Mouse (Mus musculus) NIH3T3 (cell line): Measurements from ENCODE around the gene Mrps14.
A peak's percentile ranks its signal among the peaks of the same experiment; 100 is the strongest.

Experiments
- DNase-seq: peaks from one replicate; pipeline ENCODE4 v3.0.0-alpha.2; 2012; ENCODE audit warnings: low read depth

Mrps14 gene

GRCm38 (mm10) chr1:160194529-160195336 is at the start of gene Mrps14:
Gene Mrps14, plus strand, starts transcription at chr1:160195215.
- DNase-seq: peak; percentile 99

- DNase-seq: no peak
Observed at GRCm38 (mm10) chr1:160145606-160146005, 49.4 kb upstream of the Mrps14 start.

- DNase-seq: no peak
Observed at GRCm38 (mm10) chr1:160147274-160147673, 47.7 kb upstream of the Mrps14 start.

- peak; percentile 56 for DNase-seq
Observed at GRCm38 (mm10) chr1:160149291-160149906, 45.6 kb upstream of the Mrps14 start.

DNA sequence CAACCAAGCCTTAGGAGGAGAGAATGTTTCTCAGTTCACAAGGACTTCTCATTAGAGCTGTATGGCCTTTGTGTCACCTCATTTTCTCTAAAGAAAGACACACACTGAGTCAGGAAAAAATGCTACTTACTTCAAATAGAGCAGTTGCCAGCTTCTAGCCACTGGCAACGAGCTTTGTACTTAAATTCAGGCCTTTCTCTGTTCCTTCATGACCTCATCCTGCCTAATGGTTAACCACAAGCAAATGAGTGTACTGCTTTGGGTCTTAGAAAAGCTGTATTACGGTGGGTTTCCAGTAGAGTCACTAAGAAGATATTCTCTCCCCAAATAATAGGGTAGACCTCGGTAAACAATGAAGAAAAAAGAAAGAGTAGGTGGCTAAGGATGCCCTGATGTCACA is 44.3 kb upstream of the Mrps14 start:
- DNase-seq: no peak

DNA sequence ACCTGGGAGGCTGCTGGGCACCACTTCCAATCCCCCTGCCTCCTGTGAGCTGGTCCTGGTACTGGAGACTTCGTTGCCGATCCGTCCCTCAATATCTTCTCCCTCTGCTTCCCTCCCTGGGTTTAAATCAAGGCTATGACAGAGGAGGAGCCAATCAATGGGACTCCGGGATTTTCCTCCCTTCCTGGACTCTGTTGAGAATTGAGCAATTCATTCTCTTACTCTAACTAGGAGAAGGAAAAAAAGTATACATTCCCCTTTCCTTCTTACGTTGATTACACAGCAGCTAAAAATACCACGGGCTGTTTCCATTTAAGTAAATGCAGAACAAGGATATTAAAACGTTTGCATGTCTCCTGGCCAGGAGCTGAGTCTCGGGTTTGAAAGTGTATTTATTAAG is 41.5 kb upstream of the Mrps14 start, which contains the start of gene Tnn:
Tnn (minus strand) TSS at position 101 of the 400 bp plus-strand sequence.
- peak; percentile 47 for DNase-seq

DNA sequence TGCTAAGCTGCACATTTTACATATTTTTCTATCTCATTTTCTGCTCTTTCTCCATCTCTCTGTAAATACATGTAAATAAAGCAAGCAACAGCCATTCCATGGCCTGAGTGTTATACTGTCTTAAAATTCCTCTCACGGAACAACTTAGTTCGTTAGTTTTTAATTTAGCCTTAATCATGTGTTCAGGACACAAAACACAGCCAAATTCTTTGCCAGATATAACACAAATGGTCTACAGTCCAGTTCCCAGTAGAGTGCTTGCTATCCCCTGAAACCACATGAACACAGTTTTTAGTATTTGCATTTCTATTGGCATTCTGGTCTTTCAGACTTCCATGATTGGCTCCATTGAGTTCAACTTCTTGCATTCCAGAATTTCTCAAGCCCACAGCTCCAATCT is 36.8 kb upstream of the Mrps14 start:
- no peak for DNase-seq

DNA sequence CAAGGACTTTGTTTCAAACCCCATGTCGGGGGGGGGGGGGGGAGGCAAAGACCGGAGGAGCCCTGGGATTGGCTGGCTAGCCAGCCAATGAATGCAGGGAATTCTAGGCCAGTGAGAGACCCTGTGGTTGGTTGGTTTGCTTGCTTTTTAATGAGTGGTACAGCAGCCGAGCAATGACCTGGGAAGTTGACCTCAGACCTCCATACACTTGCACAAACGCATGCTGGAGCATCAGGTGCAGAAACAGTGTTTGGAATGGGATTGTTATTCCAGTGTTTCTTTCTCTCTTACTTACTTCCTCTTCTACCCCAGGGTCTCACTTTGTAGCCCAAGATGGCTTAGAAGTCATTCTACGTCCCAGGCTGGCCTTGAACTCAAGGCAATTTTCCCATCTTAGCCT is 28.4 kb upstream of the Mrps14 start:
- DNase-seq: no peak

DNA sequence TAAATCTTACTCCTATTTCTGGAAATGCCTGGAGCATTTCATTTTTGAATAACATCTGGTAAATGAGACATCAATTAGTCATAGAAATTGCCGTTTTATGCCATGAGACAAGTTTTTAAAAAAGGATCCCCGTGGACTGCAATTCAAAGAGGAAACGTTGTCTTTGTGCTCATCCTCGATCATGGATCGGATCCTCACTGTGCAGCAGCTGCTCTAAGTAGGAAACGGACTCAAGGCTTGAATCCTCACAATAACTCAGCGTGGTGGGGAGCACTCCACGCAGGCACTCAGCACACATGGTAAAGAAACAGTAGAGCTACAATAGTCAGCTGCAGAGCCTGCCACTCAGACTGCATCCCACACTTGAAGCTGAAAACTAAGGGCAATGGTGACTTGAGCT is 18.1 kb upstream of the Mrps14 start:
- DNase-seq: peak; percentile 13

GRCm38 (mm10) chr1:160181216-160181615 is 13.8 kb upstream of the Mrps14 start:
- no peak for DNase-seq

DNA sequence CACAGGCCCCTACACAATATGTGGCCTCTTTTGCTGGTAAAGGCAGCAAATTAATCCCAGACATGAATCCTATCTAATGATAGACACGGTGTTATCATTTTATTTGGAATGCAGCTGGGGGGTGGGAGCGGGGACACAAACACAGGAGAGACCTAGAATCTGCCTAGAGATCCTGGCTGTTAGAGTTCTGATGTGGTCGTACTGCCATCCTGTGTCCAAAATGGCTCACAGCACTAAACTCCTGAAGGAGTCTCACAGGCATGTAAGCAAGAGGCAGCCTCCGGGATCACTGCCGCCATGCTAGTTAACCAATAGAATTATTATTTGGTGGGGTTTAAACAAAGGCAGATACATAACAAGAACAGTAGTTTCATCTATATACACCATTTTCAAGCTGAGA is 10.5 kb upstream of the Mrps14 start:
- DNase-seq: peak; percentile 88

DNA sequence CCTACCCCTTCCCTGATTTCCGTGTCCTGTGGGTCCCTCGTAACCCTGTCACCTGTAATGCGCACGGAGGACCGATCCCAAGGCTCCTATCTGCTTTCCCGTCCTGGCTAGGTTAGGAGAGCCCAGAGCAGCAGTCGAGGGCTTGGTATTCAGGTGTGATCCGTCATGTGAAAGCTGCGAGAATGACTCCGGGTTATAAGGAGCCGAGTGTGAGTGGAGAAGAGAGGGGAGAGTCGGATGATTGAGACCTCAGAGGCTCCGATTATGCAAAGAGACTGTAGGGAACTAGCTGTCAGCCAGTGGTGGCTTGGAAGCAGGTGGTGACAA is 285 bp downstream of the Mrps14 start:
- DNase-seq: no peak

DNA sequence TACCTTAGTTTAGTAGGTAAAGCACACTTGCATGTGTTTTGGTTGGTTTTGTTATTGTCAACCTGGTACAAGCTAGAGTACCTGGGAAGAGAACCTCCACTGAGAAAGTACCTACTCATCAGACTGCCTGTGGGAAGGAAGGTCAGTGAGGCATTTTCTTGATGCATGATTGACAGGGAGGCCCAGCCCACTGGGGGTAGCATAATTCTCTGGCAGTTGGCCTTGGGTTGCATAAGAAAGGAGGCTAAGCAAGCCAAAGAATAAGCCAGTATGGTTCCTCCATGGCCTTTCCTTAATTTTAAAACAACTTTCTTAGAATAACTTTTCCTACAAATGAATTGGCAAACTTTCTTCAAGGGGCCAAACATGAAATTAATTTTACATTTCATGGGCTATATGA is 10.5 kb downstream of the Mrps14 start:
- peak; percentile 44 for DNase-seq

DNA sequence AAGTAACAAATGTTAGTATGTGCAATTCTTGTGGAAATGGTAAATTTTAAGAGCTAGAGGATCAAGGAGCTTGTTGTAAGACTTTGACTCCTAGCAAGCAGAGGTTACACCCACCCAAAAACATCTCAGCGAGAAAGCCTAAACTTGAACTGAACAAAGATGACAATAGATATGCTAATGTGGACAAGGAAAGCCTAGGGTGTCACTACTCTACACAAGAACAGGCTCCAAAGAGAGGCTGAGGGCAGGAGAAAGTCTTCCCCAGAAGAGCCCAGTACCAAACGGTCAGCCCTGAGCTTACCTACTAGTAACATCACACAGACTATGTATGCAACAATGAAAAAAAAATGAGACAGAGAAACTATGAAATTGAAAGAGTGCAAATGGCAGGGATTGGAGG is 14.8 kb downstream of the Mrps14 start:
- DNase-seq: no peak

DNA sequence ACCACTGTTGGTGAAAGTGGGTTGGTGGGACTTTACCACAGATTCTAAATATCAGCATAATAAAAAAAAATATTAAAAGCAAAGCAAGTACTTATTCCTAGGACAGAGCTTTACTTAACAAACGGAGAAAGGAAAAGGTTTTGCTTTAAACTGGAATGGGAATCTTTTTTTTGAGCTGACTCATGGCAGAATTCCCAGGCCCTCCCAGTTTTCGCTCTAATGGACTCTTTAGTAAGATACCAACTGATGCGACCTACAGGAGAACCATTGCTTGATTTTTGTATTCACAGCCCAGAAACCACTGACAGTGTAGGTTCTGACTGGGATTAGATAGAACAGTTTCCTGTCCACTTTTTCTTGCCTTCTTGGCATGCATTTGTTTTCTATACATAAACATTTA is 15.6 kb downstream of the Mrps14 start:
- peak; percentile 73 for DNase-seq

GRCm38 (mm10) chr1:160211597-160212122 is 16.6 kb downstream of the Mrps14 start:
- no peak for DNase-seq

- peak; percentile 64 for DNase-seq
Observed at GRCm38 (mm10) chr1:160212123-160212691, 17.2 kb downstream of the Mrps14 start.

DNA sequence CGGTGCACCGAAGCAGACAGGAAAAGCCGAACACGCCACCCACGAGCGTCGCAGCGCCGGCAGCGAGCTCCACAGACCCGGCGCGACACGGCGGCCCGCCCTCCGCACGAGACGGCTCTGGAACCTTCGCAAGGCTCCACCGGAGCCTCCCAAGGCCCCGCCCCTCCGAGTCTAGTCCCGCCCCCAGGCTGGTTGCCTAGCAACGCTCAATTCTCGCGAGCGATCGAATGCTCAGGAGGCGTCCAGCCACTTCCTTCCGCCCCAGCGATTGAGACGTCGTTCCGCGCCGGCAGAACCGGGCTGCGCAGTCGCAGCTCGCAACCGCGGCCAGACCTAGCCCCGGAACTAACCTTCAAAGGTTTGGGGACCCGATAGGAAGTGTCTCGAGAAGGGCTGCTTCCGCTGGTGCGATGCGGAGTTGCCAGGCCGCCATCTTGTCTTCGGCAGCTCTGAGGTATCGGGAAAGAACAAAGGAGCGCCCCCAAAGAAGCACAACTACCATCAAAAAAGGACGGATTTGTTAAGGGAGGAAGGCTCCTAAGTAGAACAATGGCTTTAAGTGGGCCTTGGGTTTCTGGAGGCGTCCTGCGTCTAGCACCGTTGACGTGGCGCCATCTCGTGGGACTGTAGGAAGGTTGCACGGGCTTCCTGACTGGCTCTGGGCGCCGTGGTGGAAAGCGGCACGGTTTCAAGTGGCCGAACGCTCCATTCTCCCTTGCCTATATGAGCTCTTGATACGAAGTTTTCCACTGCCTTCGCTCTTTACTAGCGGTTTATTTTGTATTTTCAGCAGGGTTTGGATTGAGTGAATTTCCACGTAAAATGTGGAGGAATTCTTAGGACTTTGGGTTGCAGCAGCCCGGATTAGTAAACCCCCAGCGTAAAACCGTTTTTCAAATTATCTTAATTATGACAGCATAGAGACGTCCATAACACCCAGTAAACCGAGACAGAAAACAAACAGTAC is 18.0 kb downstream of the Mrps14 start, which contains the start of gene Cacybp:
Cacybp (minus strand) TSS at position 173 of the 967 bp plus-strand sequence.
- peak; percentile 100 for DNase-seq

GRCm38 (mm10) chr1:160214171-160214570 is 19.2 kb downstream of the Mrps14 start:
- peak; percentile 32 for DNase-seq

DNA sequence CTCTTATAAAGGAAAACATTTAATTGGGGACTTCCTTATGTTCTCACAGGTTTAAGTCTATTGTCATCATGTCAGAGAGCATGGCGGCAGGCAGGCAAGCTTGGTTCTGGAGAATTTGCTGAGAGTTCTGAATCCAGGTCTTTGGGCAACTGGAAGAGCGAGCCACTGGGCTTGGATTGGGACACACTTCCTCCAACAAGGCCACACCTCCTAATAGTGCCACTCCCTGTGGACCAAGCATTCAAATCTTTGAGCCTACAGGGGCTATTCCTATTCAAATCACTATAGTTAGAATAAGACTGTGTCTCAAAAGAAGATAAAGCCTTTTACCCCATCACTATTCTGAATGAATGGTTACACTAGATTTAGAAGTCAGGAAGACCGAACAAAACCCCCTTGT is 22.9 kb downstream of the Mrps14 start:
- DNase-seq: no peak

DNA sequence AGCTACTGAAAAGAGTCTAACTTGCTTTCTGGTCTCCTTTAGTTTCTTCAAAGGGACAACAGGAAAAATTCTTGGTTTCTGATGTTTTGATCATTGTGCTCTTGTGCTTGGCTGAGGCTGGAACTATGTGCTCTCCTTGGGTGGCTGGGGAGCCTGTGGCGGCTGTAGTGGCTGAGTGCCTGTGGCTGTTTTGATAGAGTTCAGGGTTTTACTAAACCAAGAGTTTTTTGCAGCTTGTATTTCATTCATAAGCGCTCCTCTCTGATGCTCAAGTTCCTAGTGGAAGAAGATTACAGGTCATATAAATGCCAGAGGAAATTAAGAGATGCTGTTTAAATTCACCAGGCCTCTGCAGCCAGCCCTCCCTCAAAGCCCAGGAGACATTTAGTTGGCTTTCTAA is 29.1 kb downstream of the Mrps14 start:
- DNase-seq: no peak

- DNase-seq: no peak
Observed at GRCm38 (mm10) chr1:160227196-160227595, 32.2 kb downstream of the Mrps14 start.
